Mouse (Mus musculus): ENCODE data around the gene Map2k5.
A peak's percentile ranks its signal among the peaks of the same experiment; 100 is the strongest.

The Map2k5 gene

DNA sequence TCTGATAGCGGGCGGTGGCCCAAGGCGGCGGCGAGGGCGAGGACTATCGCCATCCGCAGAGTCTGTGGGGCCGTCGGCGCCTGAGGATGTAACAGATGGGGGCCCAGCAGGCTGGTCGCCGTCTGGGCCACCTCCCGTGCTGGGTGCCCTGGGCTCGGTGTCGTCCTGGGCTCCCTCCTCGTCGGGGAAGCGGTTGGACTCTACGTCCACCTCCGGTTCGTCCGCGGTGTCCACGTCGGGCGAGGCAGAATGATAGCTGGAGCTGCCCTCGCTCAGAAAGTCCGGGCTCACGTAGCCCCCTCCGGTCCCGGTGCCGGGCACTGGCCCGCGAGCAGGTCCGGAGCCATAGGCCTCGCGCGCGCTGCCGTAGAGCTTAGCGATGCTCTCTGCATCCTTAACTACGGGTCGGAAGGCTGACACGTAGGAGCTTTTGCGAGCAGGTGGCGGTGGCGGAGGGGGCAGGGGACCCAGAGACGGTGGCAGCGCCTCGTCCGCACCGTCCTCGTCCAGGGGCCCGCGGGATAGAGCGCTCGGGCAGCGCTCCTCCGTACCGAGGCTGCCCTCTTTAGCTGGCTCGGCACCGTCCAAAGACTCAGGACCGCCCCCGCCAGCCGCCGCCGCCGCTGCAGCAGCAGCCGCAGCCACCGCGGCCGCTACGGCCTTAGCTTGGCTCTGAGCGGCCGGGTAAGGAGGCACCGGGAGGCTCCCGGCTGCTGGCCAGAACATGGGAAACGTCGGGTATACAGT lies 233.0 kb downstream of the Map2k5 start:
- DNase-seq: no peak

DNA sequence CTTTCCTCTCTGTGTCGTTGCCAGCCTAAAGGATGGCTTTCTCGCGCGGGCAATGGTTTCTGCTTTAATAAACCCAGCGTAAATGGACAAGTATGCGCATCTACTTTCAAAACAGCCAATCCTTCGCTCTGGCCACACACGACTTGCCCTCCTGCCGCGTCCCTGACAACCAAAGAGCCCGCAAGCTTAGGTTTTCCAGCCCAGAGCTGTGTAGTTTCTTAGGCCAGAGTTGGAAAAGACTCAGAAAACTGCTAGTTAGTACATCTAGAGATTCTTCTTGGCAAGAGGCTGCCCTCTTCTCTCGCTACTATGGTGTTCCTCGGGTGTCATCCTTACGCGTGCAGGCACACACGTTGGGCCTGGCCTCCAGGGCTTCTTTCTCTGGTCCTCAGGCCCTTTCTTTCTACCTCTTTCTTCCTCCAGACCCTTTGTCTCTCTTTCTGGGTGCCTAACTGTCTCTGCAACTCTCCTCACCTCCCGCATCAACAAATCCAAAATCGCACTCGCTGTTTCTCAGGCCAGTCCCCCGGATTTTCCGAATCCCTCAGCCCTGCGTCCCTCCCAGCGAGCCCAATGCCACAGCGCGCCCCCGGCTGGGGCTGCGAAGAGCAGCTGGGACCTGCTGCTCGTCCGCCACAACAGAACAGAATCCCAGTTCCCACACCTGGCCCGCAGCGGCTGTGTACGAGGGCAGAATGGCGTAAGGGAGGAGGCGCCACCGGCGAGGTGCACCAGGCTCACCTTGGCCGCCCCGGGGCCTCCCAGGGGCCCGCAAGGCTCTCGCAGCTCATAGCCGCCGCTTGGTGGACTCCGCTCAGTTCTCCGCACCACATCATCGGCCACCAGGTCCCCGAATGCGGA lies 233.8 kb downstream of the Map2k5 start:
- no peak for DNase-seq

DNA sequence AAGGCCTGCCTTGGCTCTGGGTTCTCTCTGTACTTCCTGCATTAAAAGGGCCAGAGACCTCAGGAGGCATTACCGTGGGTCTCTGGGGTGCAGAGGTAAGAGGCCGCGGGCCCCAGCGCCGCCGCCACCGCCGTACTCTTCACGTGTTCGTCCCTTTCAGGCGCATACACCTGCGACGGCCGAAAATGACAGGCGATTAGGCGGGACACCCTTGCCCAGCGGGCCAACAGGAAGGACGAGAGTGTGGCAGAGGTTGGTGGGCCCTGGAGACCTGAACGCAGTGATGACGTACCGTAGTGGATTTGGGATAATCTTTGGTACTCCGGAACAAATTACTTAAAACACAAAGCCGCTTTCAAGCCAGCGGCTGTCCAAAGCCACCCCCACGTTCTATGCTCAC lies 234.5 kb downstream of the Map2k5 start:
- no peak for DNase-seq

- no peak for DNase-seq
These were observed 235.2 kb downstream of the Map2k5 start for GRCm38 (mm10) chr9:63142335-63143036.

DNA sequence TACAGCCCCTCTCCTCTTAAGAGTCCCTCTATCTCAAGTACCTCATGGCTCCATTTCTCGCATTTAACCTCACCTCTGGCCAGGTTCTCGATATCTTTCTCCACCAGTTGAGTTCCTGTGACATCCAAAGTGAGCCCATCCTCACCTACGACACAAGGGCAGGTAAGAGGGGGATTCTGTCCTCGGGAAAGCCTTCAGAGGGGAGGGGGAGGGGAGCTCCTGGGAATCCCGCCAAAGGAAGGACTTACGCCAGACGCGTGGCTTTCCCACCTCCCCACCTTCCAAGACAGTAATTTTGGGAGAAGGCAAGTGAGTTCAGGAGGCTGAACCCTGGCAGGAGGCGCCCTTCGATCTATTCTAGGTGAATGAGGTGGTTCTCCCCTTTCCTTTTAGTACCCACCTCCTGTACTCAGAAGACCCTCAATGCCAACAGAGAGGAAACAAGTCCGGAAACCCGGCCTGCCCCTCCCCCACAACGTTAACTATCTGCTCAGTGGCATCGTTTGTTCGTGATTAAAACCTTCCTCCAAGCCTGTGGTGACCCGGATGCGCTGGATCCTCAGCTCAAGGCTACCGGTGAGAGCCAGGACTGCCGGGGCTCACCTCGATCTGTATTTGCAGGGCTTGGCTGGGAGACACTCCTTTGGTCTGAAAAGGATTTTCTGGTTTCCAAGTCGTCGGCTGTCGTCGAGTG lies 235.9 kb downstream of the Map2k5 start:
- DNase-seq: no peak

DNA sequence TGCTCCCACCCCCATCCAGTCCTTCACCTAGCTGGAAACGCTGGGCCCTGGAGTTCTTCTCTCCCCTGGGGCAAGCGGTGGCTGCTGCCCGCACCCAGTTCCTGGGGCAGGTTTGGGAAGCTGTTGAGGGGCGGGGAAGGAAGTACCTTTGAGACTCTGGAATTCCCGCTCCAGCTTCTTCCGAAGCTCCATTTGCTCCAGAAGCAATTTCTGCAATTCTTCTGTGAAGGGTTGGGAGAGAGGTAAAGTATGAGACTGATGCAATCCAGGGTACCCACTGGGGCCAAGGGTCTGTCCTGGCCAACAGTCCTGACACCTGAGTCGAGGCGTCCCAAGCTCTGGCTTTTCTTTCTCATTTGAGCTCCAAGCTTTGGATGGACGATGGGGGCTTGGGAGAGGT lies 237.5 kb downstream of the Map2k5 start:
- no peak for DNase-seq

- no peak for DNase-seq
These were observed 238.0 kb downstream of the Map2k5 start for GRCm38 (mm10) chr9:63139661-63140060.

GRCm38 (mm10) chr9:63138481-63138967 lies 239.2 kb downstream of the Map2k5 start:
- no peak for DNase-seq

- no peak for DNase-seq
These were observed 240.1 kb downstream of the Map2k5 start for GRCm38 (mm10) chr9:63137615-63137915.

DNA sequence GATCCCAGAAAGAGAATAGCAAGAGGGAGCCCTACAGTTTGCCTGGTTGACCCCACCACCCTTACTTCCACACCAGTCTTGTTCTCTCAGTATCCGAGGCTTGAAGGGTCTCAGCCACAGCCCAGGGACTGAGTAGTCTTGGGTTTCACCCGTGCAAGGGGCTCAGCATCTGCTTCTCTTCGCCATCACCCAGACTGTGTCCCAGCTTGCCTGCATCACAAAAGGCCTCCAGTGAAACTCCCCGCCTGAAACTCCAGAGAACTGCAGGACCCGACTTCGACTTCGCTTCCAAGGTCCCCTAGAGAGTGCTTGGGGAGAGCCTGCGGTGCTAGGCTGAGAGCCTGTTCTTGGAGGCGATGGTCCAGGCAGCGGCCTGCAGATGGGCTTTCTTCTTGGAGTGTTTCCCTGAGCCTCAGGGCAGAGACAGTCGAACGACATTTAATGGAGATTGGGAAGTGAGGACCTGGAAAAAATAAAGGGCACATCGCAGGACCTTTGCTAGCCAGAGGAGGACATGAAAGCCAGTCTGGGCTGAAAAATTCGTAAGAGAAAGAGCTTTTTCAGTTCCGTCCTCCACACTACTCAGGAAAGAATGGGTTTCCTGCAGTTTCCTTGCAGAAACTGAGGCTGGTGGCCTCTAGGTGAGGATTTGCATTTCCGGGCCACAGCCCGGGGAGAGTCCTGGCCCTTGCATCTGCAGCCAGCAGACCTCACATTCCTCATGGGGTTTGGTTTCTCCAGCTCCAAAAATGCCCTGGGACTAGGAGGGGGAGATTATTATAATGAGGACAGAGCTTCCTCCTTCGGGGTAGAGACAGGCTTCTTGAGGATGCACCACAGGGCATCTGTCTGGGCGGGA lies 240.7 kb downstream of the Map2k5 start:
- DNase-seq: no peak

- DNase-seq: no peak
These were observed 241.5 kb downstream of the Map2k5 start for GRCm38 (mm10) chr9:63136241-63136640.

DNA sequence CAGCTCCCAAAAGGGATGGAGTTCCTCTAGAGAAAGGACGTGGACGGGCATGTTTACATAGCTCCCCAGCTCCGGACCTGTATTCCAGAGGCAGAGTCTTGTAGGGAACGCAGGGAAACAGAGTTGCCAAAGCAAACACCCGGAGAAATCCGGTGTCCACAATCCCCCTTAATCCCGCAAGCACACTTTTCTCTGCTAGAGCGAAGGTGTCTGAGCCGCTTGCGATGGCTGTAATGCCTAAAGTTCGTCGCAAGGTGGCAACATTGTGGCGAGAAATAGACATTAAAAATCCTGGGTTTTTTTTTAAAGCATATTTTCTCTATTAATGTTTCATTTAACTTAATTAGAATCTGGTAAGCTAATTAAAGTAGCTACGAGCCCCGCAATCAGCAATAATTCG lies 241.9 kb downstream of the Map2k5 start:
- DNase-seq: peak; percentile 55

- DNase-seq: no peak
These were observed 242.3 kb downstream of the Map2k5 start for GRCm38 (mm10) chr9:63135356-63135755.

DNA sequence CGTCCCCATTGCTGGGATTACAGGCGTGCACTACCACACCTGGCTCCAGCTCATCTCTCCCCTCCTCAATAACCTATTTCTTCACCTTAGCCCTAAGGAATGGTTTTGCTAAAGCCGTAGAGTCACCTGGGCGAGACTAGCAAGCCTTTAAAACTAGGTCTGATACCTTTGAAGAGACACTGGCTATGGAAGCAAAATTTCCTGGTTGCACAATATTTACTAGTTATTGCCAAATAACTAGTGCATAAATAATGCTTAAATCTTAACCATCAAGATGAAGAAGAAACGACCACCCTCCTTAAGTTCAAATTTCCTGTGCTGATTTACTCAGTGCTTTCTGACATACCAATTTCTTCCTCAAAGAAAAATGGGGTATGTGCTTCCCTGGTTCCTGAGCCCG lies 244.0 kb downstream of the Map2k5 start:
- DNase-seq: no peak

- DNase-seq: peak; percentile 95
These were observed 244.8 kb downstream of the Map2k5 start for GRCm38 (mm10) chr9:63132673-63133601.

- no peak for DNase-seq
These were observed 245.6 kb downstream of the Map2k5 start for GRCm38 (mm10) chr9:63131957-63132602.

DNA sequence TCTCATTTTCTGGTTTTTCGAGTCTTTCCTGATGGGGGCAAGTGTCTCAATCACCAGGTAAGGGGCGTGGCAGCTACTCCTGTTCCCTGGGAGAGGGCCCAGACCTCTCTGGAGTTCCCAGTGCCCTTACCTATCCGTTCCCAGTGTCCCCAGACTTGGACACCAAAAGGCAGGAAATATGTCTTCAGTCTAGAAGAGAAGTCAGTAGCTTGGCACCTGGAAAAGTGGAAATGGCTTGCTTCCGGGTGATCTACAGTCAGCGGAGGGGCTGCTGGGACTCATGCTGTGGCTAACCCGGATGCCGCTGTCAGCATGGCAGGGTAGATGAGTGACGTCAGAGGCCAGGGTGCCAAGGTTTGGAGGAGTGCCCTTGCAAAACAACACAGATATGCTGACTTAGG lies 248.1 kb downstream of the Map2k5 start:
- DNase-seq: no peak

DNA sequence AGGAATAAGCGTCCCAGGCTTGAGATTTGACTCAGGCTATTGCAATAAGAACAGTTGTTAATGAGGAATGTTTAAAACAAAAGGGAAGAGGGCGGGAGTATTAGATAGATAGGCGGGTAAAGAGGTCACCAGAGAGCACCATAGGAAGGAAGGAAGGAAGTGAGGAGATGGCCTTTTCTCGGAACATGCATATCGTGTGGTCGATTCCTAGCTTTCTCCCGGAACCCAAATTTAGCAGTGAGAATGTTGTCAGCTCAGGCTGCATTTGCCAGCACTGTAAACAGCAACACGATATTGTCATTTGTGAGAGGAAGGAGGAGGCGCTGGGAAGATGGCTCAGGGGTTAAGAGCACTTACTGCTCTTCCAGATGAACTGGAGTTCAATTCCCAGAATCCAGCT lies 253.2 kb downstream of the Map2k5 start:
- DNase-seq: no peak

- peak; percentile 89 for DNase-seq
These were observed 254.0 kb downstream of the Map2k5 start for GRCm38 (mm10) chr9:63123451-63124438.
